Mouse (Mus musculus): ENCODE results near the gene Pak2.
"Not testable (repeated sequence)": the region's sequence is repeated elsewhere in the genome, so short reads cannot be mapped to it uniquely, and the experiment has no call there.

Gene Pak2

DNA sequence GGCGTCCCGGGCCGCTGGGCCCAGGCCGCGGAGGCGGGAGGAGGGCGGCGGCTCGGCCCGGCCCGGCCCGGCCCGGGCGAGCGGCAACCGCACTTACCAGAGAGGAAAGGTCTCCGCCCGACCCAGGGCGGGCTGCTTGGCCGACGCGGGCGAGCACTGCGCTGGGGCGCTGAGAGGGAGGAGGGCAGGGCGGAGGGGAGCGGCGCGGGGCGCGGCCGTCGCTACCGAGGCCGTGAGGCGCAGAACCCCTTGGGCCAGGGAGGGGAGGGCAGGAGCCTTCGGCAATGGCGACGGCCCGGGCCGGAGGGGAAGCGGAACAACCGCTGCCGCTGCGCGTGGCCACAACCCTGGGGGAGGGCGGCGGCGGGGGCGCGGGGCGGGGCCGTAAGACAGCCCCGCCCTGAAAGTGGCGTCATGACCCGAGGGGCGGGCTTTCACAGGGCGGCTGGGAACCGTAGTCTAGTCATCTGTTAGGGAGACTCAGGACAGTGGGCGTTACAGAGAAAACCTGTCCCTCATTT lies at the start of gene Pak2:
TSS of gene Pak2 (minus strand) at position 352 of the 521 bp plus-strand sequence.
- peak; percentile 88 for DNase-seq (ENCODE audit: low spot score)

DNA sequence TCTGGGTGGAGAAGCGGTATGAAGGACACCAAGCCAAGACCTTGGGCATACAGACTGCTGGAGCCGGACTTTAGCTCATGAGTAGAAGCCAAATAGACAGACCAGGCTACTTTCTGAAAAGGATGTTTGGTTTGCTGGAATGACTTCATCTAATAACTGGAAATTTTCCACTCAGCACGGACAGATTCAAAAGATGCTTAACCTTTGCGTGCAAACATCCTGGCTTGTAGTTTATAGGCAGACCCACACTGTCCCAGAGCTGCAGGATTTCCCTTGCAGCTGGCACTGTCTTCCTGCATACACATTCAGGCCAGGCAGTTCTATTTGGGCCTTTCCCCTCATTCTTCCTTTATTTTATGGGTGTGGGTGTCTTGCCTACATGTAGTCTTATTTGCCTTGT lies 47.9 kb upstream of the Pak2 start:
- DNase-seq (ENCODE audit: low spot score): peak; percentile 59

DNA sequence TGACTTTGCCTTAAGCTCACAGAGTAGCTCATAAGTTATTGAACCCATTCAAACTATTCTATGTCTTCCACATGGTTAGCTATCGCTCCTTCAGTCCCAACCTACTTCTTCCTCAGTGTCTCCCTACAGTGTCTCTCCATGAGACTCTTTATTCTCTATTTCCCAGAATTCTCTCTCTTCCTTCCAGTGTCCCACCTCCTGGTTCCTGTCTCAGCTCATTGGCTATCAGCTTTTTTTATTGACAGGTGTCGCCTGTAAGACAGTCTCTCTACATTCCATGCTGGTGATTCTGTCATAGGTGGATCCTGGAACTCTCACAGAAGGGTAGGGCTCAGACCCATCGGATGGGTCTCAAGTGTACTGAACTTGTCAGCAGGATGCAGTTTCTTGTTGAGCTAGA lies 46.2 kb upstream of the Pak2 start:
- no peak for DNase-seq (ENCODE audit: low spot score)

DNA sequence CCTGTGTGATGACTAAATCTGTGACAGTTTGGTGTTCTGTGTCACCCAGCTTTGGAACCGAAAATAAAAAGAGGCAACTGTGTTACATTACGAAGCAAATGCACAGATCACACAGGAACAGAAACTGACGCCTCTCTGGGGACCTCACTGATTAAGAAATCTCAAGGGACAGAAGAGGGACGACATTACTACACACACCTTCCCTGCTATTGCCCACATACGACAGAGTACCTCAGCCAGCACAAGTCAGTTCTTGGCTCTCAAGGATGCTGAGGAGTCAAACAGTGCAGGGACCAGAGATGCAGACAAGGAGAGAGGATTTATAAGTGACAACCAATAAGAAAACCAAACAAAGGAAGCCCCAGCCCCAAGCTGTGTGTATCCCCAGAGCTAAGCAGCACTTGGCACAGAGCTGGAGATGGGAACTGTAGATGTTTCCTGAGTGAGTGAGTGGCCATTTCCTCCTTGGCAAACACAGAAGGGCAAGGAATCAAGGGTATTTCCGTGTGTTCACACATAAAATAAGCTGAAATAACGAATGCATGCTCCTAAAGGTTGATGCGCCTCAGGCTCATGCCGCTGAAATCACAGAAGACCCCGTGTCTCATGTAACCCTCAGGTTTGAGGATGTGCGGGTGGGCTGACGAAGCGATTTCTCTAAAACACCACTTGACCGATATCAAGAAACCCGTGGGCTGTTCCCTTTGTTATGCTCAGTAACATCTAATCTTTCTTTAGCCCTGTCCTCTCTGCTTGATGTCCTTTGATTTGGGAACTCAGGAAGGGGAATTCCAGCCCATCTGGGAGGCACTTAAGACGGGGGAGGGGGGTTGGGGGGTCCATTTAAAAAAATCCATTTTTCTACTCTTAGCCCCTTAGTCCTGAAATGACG lies 45.5 kb upstream of the Pak2 start:
- DNase-seq (ENCODE audit: low spot score): peak; percentile 61

DNA sequence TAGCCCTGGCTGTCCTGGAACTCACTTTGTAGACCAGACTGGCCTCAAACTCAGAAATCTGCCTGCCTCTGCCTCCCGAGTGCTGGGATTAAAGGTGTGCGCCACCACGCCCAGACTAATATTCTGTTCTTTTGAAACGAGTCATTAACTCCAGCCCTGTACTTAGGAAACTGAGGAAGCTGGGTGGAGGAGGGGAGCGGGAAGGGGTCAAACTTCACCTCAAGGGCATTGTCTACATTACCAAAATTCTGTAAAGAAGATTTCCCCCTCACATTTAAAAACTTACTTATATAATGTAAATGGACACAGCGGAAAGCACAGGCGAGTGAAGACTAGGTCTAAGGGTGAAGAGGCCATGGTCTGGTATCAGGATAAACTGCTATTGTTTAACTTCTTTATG lies 44.9 kb upstream of the Pak2 start:
- DNase-seq (ENCODE audit: low spot score): no peak

DNA sequence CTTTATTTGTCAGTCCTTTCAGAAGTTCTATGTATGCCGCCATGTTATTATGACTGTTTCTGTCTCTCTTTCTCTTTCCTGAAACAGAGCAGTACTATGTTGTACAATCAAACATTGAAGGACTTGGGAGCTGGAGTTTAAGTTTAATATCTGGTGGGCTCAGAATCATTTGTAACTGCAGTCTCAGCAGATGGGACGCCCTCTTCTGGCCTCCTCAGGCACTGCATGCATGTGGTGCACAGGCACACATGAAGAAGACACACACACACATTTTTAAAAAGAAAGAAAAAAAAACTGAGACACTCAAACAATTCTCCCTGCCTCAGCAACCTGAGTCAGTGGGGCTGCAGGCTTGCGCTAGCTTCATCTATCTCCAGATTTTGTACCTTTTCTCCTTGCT lies 41.3 kb upstream of the Pak2 start:
- DNase-seq (ENCODE audit: low spot score): no peak

DNA sequence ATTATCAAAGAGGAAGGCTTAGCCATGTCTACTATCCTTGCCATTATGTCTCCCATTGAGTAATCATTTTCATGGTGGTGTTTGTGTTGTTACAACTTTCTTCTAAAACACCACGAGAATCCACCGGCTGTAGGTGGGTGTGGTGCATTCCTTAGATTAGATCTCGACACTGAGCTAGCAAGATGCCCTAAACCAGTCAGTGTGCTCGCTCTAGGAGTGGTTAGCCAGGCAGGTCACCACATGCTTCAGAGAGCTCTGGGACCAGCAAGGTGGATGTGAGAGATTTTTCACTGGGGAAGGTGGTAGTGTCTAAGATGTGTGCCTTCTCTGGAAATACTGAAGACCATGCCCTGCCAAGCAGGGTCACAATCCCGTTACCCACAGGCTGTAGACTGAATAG lies 37.0 kb upstream of the Pak2 start:
- DNase-seq (ENCODE audit: low spot score): no peak

DNA sequence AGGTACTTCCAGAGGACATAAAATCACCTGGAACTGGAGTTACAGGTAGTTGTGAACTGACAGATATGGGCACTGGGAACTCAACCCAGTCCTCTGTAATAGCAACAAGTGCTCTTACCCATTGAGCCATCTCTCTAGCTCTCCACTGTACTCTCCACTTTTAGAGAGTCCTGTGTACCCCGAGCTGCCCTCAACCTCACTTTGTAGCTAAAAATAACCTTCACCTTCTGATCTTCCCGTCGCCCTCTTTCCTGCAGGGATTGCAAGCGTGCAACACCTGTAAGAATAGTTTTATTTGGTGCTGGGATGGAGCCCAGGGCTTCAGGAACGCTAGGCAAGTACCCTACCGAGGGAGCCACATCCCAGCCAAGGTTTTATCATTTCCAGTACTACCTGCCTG lies 36.6 kb upstream of the Pak2 start:
- DNase-seq (ENCODE audit: low spot score): no peak

DNA sequence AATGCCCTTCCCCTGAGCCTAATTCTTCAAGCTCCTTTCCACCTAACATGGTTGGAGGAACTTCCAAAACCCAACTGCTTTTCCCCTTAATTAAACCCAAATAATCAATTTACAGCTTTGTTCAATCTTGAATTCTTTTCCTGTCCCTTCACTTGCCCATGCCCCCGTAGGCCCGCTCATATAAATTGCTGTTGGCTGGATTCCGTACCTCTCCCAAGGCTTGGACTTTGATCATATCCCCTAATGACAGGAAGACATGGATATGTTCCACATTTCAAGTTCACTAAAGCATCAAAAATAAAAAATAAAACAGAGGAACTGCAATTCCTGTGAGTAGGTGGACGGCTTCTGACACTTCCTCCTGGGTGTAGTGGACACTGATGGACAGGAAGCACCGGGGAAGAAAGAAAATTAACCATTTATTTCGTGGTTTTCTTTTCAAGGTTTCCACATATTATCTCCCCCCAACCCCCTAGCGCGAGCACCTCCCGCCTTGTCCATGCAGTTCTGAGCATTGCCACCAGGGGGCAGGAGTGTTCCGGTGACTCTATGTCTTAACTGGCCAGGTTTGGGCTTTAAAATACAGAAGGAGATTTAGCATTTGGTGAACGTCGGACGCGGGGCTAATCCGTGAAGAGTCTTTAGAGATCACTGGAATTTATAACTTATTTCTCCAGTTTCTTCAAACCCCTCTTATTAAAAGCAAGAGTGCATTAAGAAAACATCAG lies 36.0 kb upstream of the Pak2 start:
- peak; percentile 85 for DNase-seq (ENCODE audit: low spot score)

DNA sequence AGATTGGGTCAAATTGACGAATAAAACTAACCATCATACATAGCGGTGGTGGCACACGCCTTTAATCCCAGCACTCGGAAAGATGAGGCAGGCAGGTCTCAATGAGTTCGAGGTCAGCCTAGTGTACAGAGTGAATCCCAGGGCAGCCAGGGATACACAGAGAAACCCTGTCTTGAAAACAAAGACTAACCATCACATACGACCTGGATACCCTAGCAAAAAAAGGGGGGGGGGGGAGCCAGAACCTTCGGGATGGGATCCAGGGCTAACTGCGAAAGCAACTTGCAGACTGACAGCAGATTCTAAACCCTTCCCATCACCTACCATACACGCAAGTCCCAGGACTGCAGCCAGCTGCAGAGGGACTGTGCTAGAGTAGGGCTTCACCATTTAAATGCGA lies 35.3 kb upstream of the Pak2 start:
- no peak for DNase-seq (ENCODE audit: low spot score)

DNA sequence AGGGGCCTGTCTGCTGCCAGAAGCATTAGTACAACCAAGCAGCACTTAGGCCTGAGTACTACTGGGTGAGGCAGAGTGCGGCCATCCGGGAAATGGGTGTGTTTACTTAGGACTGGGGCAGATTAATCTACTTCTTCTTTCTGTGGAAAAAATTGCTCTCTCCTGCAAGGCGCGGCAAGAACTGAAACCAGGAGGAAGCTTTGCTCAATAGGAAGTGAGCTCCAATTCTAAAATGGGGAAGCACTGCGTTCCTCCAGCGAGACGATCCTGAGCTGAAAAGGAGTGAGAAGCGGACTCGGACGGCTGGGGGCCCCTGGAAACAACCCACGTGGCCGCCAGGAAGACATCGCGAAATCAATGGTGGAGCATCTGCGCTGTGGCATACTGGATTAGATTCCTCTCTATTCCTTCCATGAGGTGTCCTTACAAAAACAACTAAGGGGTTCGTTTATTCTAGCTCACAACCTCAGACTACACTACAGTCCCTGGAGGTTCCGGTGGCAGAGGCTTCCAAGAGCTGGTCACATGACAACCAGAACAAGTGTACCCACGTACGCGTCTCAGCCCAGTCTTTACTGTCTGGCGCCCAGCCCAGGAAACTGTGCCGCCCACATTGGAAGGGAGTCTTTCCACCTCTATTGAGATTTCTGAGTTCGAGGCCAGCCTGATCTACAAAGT lies 34.5 kb upstream of the Pak2 start:
- DNase-seq (ENCODE audit: low spot score): peak; percentile 82

DNA sequence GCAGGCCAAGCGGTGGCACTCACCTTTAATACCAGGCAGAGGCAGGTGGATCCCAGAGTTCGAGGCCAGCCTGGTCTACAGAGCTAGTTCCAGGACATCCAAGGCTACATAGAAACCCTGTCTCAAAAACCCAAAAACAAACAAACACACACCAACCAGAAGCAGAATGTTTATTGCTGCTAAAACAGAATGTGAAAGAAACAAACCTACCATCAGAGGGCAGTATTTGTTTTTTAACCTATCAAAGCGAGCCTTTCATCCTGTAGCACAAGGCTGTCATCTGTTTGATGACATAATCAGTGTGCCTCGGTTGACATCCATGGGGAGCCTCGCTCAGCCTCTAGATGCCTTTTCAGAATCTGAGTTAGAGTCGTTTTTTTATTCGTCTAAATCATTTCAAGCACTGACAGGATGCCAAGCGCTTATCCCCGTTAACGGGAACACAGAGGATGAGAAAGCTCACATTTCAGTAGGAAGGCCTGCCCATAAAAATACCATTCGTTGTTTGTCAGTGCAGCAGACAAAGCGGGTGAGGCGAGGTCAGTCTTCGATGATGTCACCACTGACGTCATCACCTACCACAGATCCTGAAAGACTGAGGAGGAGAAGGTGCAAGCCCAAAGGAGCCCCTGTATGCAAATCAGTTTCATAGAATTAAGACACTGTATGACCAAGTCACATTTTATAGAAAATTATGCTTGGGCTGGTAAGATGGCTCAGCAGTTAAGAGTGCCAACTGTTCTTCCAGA lies 32.0 kb upstream of the Pak2 start:
- peak; percentile 26 for DNase-seq (ENCODE audit: low spot score)

DNA sequence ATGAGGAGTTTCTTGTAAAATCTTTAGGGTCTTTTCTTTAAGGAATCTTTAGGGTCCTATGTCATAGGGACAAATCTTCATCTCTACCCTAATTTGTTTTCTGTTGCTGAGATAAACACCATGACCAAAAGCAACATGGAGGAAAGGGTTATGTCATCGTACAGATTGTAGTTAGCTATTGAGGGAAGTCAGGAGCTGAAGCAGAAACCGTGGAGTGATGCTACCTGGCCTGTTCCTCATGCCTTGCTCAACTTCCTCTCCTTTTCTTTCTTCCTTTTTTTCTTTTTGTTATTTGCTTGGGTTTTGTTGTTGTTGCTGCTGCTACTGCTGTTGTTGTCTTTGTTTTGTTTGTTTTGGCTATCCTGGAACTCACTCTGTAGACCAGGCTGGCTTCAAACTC lies 29.4 kb upstream of the Pak2 start:
- DNase-seq (ENCODE audit: low spot score): no peak

DNA sequence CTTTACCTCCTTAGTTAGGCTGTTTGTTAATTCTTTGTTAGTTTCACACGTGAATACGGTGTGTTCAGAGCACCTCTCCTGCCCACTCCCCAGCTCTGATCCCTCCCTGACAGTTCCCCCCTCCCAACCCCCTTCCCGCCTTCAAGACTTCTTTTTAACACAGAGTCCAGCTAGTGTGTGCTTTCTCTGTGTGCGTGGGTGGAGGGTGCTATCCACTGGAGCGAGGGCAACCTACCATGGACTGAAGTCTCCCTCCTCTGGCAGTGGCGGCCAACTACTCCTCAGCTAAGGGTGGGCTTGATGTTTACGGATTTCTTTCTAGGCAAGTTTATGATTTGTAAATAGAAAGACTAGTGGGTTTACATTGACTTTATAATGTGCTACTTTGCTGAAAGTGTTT lies 29.0 kb upstream of the Pak2 start:
- DNase-seq (ENCODE audit: low spot score): no peak

DNA sequence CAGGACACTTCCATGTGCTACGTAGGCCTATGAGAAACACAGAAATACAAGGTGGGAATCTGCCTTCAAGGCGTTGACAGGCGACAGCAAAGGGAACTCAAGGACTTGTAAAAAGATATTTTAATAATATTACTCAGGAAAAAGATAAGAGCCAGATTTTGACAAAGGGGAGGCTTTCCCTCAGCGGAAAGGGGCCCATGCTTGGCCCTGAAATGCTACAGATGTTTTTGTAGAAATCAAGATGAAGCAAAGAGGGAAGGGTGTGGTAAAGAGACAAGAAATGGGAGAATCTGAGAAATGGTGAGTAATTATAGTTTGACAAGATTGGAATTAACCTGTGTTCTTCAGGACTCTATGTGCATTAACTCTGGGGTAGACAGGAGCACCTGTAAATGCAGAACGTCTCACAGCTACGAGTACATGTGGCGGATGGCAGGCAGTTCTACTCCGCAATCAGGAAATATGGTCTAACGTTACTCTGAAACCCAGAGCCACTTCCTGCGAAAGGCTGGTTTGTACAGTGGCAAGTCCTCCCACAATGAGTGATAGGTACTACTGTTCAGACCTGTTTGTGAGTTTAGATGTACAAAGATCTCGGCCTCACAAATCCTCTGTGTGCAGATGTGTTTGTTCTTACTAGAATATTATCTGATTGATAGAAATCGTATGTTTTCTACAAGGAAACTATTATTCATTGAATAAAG lies 28.4 kb upstream of the Pak2 start:
- peak; percentile 32 for DNase-seq (ENCODE audit: low spot score)

DNA sequence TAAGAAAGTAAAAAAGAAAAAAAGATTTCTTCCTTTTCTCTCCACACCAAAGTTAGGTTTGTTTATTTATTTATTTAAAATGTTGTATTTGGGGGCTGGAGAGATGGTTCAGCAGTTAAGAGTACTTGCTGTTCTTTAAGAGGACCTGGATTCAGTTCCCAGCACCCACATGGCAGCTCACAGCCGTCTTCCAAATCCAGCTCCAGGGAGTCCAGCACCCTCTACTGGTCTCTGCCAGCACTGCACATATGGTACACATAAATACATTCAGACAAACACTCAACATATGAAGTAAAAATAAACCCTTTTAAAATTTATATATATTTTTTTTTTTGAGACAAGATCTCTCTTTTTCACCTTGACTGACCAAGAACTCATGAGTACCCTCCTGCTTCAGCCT lies 26.6 kb upstream of the Pak2 start:
- no peak for DNase-seq (ENCODE audit: low spot score)

DNA sequence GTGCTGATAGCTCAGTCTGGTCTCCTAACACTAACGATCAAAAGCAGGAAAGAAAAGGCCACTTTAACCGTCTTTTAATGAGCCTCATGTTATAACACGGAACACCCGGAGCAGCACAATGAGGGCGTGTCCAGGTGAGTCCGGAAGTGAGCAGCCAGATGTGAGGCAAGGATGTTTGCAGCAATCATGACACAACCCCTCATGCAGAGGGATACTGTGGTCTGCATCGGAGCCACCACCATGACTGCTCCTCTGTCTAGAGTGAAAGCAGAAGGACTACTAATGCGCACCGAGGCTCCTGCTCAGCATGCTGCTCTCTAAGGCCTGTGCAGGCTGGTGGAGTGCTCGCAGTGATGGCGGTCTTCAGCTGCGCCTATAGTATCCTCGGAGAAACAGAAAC lies 23.2 kb upstream of the Pak2 start:
- no peak for DNase-seq (ENCODE audit: low spot score)

DNA sequence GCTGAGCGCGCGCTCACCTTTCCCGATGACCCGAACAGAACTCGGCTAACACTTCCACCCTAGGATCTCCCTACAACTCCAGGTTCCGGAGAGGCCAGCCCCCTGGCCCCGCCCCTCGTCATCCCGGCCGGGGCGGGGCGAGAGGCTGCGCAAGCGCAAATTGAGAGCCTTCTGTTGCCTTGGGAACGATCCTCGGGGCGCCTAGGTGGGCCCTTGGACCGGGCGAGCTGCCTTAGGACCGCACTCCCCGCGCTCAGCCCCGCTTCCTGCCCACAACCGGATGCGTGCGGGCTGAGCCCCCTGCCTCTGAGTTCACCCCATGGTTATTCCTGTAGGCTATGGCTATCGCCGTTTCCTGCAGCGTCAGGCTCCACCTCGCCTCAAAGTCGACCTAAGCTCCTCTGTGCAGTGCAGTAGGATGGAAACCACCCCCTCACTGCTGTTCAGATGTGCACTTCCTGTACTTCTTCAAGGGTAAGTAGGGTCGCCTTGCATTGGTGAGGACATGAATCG lies 20.6 kb upstream of the Pak2 start, which contains the start of the genes Pigx and Cep19:
TSS of gene Pigx (minus strand) at position 103 of the 513 bp plus-strand sequence.
TSS of gene Cep19 (plus strand) at position 163 of the 513 bp plus-strand sequence.
- DNase-seq (ENCODE audit: low spot score): peak; percentile 87

DNA sequence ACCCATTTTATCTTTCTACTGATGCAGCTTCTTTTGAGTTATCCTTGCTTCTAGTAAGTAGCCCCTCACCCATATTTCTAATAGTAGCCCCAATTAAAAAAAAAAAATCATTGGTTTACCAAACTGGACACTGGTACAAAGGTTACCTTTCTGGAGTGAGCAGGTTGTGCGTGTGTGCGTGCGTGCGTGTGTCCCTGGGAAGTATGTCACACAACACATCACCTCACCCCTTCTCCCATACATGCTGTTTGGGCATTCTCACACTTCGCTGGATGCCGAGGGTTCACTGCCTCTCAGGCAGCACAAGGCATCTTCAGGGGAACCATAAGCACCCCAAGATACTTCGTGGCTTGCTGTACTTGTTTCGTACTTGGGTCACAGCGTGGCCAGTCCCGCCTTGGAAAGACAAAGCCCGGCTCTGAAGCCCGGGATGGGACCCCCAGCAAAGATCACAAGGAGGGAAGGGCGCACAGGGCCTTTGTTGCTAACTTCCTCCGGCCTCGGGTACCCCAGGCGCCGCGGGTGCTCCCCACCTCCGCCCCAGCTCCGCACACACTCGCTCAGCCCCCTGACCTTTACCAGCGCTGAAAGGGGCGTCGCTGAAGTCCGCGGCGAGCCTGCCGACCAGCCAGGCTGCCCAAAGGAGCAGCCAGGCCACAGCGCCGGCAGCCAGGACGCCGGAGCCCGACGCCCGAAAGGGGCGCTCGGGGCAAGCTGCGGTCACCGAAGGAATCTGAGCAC lies 19.9 kb upstream of the Pak2 start:
- DNase-seq (ENCODE audit: low spot score): no peak

DNA sequence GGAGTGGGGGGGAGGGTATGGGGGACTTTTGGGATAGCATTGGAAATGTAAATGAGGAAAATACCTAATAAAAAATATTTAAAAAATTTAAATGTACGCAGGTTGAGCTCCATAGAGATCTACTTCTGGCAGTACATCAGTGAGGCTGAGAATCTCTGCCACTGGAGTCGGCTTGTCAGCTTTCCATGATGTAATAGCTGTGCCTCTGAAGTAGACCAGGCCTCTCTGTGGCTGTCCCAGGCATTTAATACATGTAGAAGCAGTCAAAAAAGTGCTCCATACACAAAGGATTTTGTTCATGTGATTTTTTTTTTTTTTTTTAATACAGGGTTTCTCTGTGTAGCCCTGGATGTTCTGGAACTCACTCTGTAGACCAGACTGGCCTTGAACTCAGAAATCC lies 18.6 kb upstream of the Pak2 start:
- not testable (repeated sequence) for DNase-seq (ENCODE audit: low spot score)

All from lung, postnatal 25 days (tissue).